Mouse (Mus musculus): Measurements from ENCODE around the gene Stard8. TPM values are rescaled to one million over a fixed set of nuclear protein-coding genes. Genes with fewer than 3 reads are reported as not detected.
"Not testable (repeated sequence)": the region's sequence is repeated elsewhere in the genome, so short reads cannot be mapped to it uniquely, and the experiment has no call there.

Gene Stard8
- total RNA-seq (2015; ENCODE audit: low replicate concordance) = 1.3 and 7.9 TPM in 2 replicates
- 1.4 and 7.0 TPM in 2 replicates for total RNA-seq (2017; ENCODE audit: low replicate concordance)

GRCm38 (mm10) chrX:99003046-99003445, at the start of gene Stard8:
Gene Stard8 (plus strand): TSS chrX:99003248.
- no peak for ATAC-seq (replicated peaks; ENCODE audit: low FRiP score, poor library complexity, severe bottlenecking)

GRCm38 (mm10) chrX:98953941-98954340, 49.1 kb upstream of the Stard8 start:
- ATAC-seq (replicated peaks; ENCODE audit: low FRiP score, poor library complexity, severe bottlenecking) = no peak

- ATAC-seq (replicated peaks; ENCODE audit: low FRiP score, poor library complexity, severe bottlenecking) = peak; percentile 68
Observed at GRCm38 (mm10) chrX:98958287-98958686, 44.8 kb upstream of the Stard8 start.

- ATAC-seq (replicated peaks; ENCODE audit: low FRiP score, poor library complexity, severe bottlenecking) = no peak
Observed at GRCm38 (mm10) chrX:98959050-98959449, 44.0 kb upstream of the Stard8 start.

- no peak for ATAC-seq (replicated peaks; ENCODE audit: low FRiP score, poor library complexity, severe bottlenecking)
Observed at GRCm38 (mm10) chrX:98963742-98964141, 39.3 kb upstream of the Stard8 start.

GRCm38 (mm10) chrX:98964513-98964912, 38.5 kb upstream of the Stard8 start:
- ATAC-seq (replicated peaks; ENCODE audit: low FRiP score, poor library complexity, severe bottlenecking) = no peak

- ATAC-seq (replicated peaks; ENCODE audit: low FRiP score, poor library complexity, severe bottlenecking) = not testable (repeated sequence)
Observed at GRCm38 (mm10) chrX:98986611-98987010, 16.4 kb upstream of the Stard8 start.

GRCm38 (mm10) chrX:98989574-98989973, 13.5 kb upstream of the Stard8 start:
- ATAC-seq (replicated peaks; ENCODE audit: low FRiP score, poor library complexity, severe bottlenecking) = no peak

- no peak for ATAC-seq (replicated peaks; ENCODE audit: low FRiP score, poor library complexity, severe bottlenecking)
Observed at GRCm38 (mm10) chrX:99002065-99002464, 983 bp upstream of the Stard8 start.

GRCm38 (mm10) chrX:99010581-99010980, 7.5 kb downstream of the Stard8 start:
- ATAC-seq (replicated peaks; ENCODE audit: low FRiP score, poor library complexity, severe bottlenecking) = no peak

GRCm38 (mm10) chrX:99011281-99011680, 8.2 kb downstream of the Stard8 start:
- ATAC-seq (replicated peaks; ENCODE audit: low FRiP score, poor library complexity, severe bottlenecking) = no peak

- ATAC-seq (replicated peaks; ENCODE audit: low FRiP score, poor library complexity, severe bottlenecking) = no peak
Observed at GRCm38 (mm10) chrX:99012486-99012885, 9.4 kb downstream of the Stard8 start.

GRCm38 (mm10) chrX:99015705-99016104, 12.7 kb downstream of the Stard8 start:
- ATAC-seq (replicated peaks; ENCODE audit: low FRiP score, poor library complexity, severe bottlenecking) = no peak

- ATAC-seq (replicated peaks; ENCODE audit: low FRiP score, poor library complexity, severe bottlenecking) = no peak
Observed at GRCm38 (mm10) chrX:99016987-99017386, 13.9 kb downstream of the Stard8 start.

- ATAC-seq (replicated peaks; ENCODE audit: low FRiP score, poor library complexity, severe bottlenecking) = no peak
Observed at GRCm38 (mm10) chrX:99017874-99018273, 14.8 kb downstream of the Stard8 start.

GRCm38 (mm10) chrX:99019303-99019702, 16.3 kb downstream of the Stard8 start:
- no peak for ATAC-seq (replicated peaks; ENCODE audit: low FRiP score, poor library complexity, severe bottlenecking)

GRCm38 (mm10) chrX:99020215-99020614, 17.2 kb downstream of the Stard8 start:
- ATAC-seq (replicated peaks; ENCODE audit: low FRiP score, poor library complexity, severe bottlenecking) = no peak

- no peak for ATAC-seq (replicated peaks; ENCODE audit: low FRiP score, poor library complexity, severe bottlenecking)
Observed at GRCm38 (mm10) chrX:99021593-99021992, 18.5 kb downstream of the Stard8 start.

- ATAC-seq (replicated peaks; ENCODE audit: low FRiP score, poor library complexity, severe bottlenecking) = no peak
Observed at GRCm38 (mm10) chrX:99023951-99024350, 20.9 kb downstream of the Stard8 start.

GRCm38 (mm10) chrX:99035407-99035806, 32.4 kb downstream of the Stard8 start:
- no peak for ATAC-seq (replicated peaks; ENCODE audit: low FRiP score, poor library complexity, severe bottlenecking)

- ATAC-seq (replicated peaks; ENCODE audit: low FRiP score, poor library complexity, severe bottlenecking) = no peak
Observed at GRCm38 (mm10) chrX:99042451-99042951, 39.5 kb downstream of the Stard8 start.

GRCm38 (mm10) chrX:99043275-99043674, 40.2 kb downstream of the Stard8 start:
- no peak for ATAC-seq (replicated peaks; ENCODE audit: low FRiP score, poor library complexity, severe bottlenecking)
